Mouse (Mus musculus) G1E-ER4 (cell line): ENCODE measurements around the gene Fgfr2. TPM values are rescaled to one million over a fixed set of nuclear protein-coding genes. Genes with fewer than 3 reads are reported as not detected.

Source experiments
- GATA1 ChIP-seq: IDR thresholded peaks from one replicate; pipeline ENCODE4 v1.8.0; 2012; ENCODE audit warnings: low read length, inconsistent platforms
- polyA plus RNA-seq: library from polyadenylated mRNA; stranded (reverse); fragments of >175 nt; gene quantifications from 2 replicates; pipeline ENCODE4 v1.2.3, GENCODE M21; 2012

The Fgfr2 gene
- polyA plus RNA-seq, 1 experiment: not detected

DNA sequence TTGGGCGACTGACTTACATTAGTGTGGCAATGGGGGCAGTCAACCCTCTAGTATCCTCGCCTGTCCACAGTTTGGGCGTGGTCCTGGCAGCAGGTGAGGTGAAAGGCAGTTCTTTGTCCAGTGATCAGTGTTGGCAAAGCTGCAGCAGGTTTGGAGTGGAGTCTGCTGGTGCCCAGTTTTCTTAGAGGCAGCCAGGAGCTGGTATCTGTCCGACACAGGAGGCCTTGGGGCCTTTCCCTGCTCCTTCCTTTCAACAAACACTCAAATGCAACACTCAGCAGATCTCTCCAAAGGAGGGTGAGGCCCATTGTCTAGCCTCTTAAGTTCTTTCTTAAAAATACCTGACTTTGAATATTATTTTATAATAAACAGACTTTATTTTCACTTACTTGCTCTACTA lies 2564.6 kb downstream of the Fgfr2 start:
- no peak for TF ChIP-seq GATA1

- TF ChIP-seq GATA1: no peak
Observed at GRCm38 (mm10) chr7:130555597-130555996, 2567.6 kb downstream of the Fgfr2 start.

- no peak for TF ChIP-seq GATA1
Observed at GRCm38 (mm10) chr7:130553321-130553720, 2569.8 kb downstream of the Fgfr2 start.

DNA sequence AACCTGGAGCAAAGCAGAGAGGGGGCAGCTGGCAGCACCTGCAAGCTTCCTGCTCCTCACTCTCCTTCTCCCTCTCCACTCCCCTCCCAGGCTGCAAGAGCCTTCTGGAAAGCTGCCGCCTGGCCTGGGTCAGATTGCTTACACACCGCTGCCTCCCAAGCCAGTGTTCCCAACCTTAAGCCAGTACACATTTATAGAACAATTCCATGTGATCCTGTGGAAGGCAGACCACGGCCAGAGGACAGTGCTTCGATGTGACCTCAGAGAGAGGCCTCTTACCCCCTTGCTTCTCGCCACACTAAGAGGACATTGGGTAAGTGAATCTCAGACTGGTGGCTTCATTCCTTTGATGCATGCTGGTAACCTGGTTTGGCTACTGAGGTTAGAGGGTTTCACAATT lies 2570.4 kb downstream of the Fgfr2 start:
- TF ChIP-seq GATA1: no peak

DNA sequence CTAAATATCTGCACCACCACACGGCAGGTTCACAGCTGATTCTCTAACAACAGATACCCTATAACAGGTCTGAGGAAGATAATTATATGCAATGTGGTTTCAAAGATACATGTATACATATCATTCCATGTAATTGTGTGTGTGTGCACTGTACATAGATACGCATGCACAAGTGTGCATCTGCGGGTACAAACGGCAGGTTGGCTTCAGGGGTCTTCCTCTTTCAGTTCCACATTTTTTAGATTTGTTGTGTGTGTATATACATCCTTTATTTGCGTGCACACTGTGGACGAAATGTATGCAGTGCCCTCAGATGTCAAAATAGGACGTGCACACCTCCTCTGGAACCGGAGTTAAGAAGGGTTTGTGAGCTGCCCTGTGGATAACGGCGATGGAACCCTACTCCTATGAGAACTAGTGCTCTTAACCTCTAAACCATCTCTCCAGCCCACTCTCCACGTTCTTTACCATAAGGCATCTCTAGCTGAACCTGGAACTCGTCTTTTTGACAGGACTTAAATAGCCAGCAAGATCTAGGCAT lies 2575.4 kb downstream of the Fgfr2 start:
- no peak for TF ChIP-seq GATA1

DNA sequence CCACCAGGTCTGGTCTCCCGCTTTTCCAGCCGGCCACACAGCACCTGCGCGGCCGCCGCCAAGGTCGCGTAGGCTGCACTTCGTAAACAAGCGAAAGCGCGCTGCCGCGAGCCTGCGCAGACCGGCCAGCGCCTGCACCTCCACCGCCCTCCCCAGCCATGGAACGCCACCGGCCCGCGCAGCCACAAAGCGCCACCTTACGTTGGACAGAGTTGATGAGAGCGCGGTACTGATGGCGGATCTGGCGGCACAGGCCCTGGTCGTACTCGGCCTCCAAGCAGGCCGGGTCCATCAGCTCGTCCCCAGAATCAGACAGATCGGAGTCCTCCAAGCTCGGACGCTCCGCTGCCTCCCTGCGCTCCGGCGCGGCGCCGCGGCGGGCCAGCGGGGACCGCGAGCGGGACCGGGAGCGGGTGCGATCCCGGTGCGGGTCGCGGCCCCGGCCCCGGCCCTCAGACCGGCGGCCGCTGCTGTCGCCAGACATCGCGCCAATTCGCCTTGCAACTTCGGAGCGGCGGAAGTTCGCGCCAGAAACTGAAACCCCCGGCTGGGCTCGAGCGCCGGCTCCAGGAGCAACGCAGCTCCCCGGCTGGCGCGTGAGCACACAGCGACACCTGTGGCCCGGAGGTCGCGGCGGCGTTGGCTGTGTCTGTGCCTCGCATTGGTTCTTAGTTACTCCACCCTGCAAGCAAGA lies 2576.2 kb downstream of the Fgfr2 start:
- no peak for TF ChIP-seq GATA1

GRCm38 (mm10) chr7:130546421-130546790 lies 2576.7 kb downstream of the Fgfr2 start:
- no peak for TF ChIP-seq GATA1

DNA sequence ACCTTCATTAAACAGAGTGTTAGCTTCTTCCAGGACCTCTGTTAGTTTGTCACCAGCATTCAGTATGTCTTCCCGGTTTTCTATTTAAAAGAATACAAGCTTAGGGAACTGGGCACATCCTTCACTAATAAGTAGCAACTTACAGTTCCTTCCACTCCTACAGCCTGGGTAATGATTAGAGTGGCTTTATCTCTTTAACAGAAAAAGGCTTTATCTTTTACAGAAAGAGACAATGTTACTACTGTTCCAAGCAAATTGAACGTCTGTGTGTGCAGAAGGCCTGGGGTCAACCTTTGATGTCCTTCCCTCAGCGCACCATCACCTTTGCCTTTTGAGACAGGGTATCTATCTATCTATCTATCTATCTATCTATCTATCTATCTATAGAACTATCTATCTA lies 2577.3 kb downstream of the Fgfr2 start:
- TF ChIP-seq GATA1: no peak

GRCm38 (mm10) chr7:130545401-130545800 lies 2577.7 kb downstream of the Fgfr2 start:
- no peak for TF ChIP-seq GATA1

GRCm38 (mm10) chr7:130543181-130543580 lies 2580.0 kb downstream of the Fgfr2 start:
- no peak for TF ChIP-seq GATA1

DNA sequence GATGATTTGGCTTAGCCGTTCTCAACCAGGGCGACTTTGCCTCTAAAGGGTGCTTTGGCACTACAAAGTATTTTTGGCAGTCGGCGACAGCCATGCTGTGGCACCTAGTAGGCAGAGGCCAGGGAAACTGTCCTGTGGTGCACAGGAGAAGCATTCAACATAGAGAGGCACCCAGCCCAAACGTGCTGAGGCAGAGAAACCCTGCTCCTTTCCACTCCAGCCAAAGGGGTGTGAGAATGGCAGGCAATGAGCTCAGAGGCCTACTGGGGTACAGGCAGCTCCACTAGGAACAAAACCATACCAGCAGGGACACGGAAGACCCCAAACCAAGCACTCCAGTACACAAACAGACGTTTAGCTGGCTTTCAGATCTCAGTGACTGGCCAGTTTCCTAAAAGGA lies 2583.0 kb downstream of the Fgfr2 start:
- TF ChIP-seq GATA1: no peak

- no peak for TF ChIP-seq GATA1
Observed at GRCm38 (mm10) chr7:130537068-130537467, 2586.1 kb downstream of the Fgfr2 start.

DNA sequence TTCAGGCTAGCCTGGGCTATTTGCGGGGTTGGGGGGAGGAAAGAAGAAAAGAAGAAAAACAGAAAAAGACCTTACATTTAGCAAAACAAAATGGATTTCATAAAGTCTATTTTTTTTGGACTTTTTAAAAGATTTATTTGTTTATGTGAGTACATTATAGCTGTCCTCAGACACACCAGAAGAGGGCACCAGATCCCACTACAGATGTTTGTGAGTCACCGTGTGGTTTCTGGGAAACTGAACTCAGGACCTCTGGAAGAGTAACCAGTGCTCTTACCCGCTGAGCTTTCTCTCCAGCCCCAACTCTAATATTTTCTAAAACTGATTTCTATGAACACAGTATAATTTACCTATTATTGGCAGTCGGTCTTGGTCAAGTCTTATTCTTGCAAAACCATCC lies 2588.0 kb downstream of the Fgfr2 start:
- TF ChIP-seq GATA1: no peak

DNA sequence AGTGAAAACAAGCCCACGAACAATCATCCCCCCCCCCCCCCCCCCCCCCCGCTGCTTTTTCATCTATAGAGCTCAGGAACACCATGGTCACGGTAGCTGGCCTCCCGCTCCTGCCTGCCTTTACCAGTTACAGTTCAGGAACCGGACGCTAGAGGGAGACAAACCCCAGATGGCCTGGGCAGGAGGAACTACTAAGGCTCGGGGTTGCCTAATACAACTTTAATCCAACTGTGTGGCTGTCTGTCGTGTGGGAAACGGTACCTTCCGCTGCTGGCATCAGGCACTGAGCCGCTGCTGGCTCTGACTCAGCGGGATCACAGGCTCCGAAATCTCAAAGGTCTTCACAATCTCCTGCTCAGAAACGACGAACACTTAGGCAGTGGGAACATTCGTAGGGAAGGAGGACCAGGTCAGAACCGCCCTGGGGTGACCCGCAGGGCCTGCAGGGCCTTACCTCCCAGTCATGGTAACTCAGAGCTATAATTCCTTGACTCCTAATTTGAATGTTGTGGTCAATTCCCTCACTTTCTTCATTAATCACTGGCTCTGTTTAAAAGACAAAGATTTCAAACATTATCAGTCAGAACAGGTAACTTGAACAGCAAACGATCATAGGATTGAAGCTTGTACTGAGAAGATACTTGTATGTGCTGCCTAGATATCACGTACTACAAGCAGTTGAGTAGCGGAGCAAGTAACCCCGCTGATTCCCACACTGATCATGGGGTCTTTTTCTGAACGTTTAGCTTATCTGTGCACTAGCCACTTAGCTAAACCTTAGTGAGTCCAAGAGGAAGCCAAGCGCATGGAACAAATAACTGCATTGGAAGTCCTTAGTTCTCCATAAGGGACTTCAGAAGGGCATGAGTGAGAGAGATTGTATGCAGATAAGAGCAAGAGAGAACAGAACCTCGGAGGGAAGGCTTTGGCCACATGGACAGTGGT lies 2589.6 kb downstream of the Fgfr2 start:
- TF ChIP-seq GATA1: no peak

- no peak for TF ChIP-seq GATA1
Observed at GRCm38 (mm10) chr7:130527306-130527705, 2595.8 kb downstream of the Fgfr2 start.

GRCm38 (mm10) chr7:130523451-130523850 lies 2599.7 kb downstream of the Fgfr2 start:
- no peak for TF ChIP-seq GATA1
